Mouse (Mus musculus): ENCODE data around the gene Kcna2.

- TF ChIP-seq POLR2A (IDR thresholded peaks at IDR 0.05; ENCODE audit: borderline replicate concordance, extremely low read depth, insufficient read depth, insufficient read length, poor library complexity, severe bottlenecking) (no peak), CTCF (IDR thresholded peaks at IDR 0.05; ENCODE audit: borderline replicate concordance, extremely low read depth, insufficient read depth, insufficient read length) (no peak)
Observed at GRCm38 (mm10) chr3:107073863-107074262, 27.1 kb upstream of the Kcna2 start.

All from brain, embryonic 14.5 days (tissue).